Mouse (Mus musculus) liver, adult 2 months (tissue): ENCODE results near the gene Endod1.

Source experiments
- CTCF ChIP-seq: fragments of 200-500 bp; IDR thresholded peaks from 2 replicates; pipeline ENCODE4 v1.5.1; 2011; ENCODE audit warnings: low read depth, low read length, control low read depth
- POLR2A ChIP-seq: fragments of 200-500 bp; IDR thresholded peaks from 2 replicates; pipeline ENCODE4 v1.6.1; 2011; ENCODE audit warnings: low read length, control low read depth; ENCODE audit not compliant: insufficient read depth; ENCODE audit errors: extremely low read depth

DNA sequence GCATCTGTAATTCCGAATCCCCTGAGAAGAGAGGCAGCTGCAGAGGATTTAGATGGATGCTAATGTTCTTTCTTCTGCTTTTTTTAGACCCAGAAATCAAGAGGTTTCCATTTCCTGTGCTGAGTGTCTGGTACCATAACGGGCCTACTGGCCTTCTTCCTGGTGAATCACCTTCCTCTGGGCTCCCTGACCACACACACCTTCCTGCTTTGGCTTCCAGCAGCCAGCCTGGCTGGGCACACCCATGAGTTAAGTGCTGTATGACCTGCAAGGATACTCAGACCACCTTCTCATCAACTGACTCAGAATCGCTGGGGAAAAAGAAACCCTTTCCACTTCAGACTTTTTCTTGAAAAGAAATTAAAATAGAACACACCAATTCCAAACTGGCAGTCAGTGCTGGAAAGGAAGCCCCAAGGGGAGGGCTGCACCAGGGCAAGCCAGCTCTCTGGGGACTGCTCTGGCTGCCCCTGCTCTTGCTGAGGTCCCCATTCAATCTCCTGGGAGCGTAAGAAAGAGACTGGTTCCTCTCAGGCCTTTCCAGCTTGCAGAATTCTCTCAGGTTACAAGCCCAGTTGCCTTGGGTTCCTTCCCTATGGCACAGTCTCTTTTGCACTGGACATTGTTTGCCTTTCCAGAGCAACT, 15.7 kb downstream of the Endod1 start:
- TF ChIP-seq POLR2A (no peak), CTCF (no peak)
